Mouse (Mus musculus) thymus, adult 2 months (tissue): ENCODE data around the gene Prtn3. TPM values are rescaled to one million over a fixed set of nuclear protein-coding genes. Genes with fewer than 3 reads are reported as not detected.

Source experiments
- DNase-seq: peaks from one replicate; pipeline ENCODE4 v3.0.0; 2021
- H3K27ac ChIP-seq: fragments of 200-500 bp; 2 replicates; pipeline ENCODE4 v1.5.1; 2012; ENCODE audit warnings: low read length, control low read depth; ENCODE audit not compliant: control insufficient read depth, insufficient read depth
- H3K27me3 ChIP-seq: fragments of 200-500 bp; 2 replicates; pipeline ENCODE4 v1.6.1; 2012; ENCODE audit warnings: mild to moderate bottlenecking, low read length, moderate library complexity, mixed read lengths; ENCODE audit not compliant: control insufficient read depth, insufficient read depth
- H3K36me3 ChIP-seq: fragments of 200-500 bp; 2 replicates; pipeline ENCODE4 v1.6.1; 2012; ENCODE audit warnings: mild to moderate bottlenecking, low read length, moderate library complexity; ENCODE audit not compliant: control insufficient read depth, insufficient read depth
- H3K4me1 ChIP-seq: fragments of 200-500 bp; replicated peaks from 2 replicates; pipeline ENCODE4 v1.6.1; 2012; ENCODE audit warnings: low read length; ENCODE audit not compliant: control insufficient read depth, insufficient read depth
- H3K4me3 ChIP-seq: fragments of 200-500 bp; 2 replicates; pipeline ENCODE4 v1.5.1; 2012; ENCODE audit warnings: mild to moderate bottlenecking, low read length, control low read depth, moderate library complexity; ENCODE audit not compliant: control insufficient read depth, insufficient read depth
- CTCF ChIP-seq: fragments of 200-500 bp; IDR thresholded peaks from 2 replicates; pipeline ENCODE4 v1.5.1; 2012; ENCODE audit warnings: mild to moderate bottlenecking, control low read depth, low read length, moderate library complexity, borderline replicate concordance; ENCODE audit not compliant: control insufficient read depth, poor library complexity, insufficient read depth; ENCODE audit errors: extremely low read depth
- POLR2A ChIP-seq: fragments of 200-500 bp; IDR thresholded peaks from 2 replicates; pipeline ENCODE4 v1.6.1; 2012; ENCODE audit warnings: mild to moderate bottlenecking, low read length, control low read depth, moderate library complexity; ENCODE audit not compliant: control insufficient read depth, poor library complexity, insufficient read depth; ENCODE audit errors: extremely low read depth
- WGBS: fragments of 180-500 bp; shearing (Covaris S2); methylation state at CpG from one replicate; pipeline ENCODE4 v1.1.7; 2018; 5-methylcytosine and 5-hydroxymethylcytosine counted together
- polyA plus RNA-seq: library from polyadenylated mRNA; depleted of rRNA; stranded (reverse); fragments of >200 nt; gene quantifications from 2 replicates; pipeline ENCODE4 v1.2.3, GENCODE M21; 2012

Gene Prtn3
- polyA plus RNA-seq, 1 experiment, result 5.3 TPM

GRCm38 (mm10) chr10:79914948-79915596 lies 40.8 kb downstream of the Prtn3 start:
- no peak overlapping the region for H3K4me3 ChIP-seq
- DNase-seq, result no peak

DNA sequence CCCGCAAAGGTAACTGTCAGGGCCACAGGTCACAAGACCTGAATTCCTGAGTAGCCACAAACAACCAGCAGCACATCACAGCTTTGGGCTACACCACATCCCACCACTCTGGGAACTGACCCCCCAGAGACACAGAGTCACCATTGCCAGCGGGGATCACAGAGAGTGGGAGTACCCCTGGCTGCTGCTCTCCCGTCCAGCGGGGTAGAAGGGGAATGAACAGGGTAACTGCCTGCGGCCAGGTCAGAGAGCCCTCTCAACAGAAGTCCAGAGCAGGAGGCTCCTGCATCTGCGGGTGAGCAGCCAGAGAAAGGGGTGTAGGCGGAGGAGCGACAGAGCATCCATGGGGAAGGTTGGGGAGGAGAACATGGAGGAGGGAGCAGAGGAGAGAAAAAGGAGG lies 41.8 kb downstream of the Prtn3 start:
- no peak for DNase-seq
- Histone ChIP-seq H3K4me1 (peaks cover 36% of the 10 kb centered on the region), H3K36me3 (no peaks in the 10 kb centered on the region), H3K4me3 (peak overlapping the region; percentile 97), H3K27me3 (no peaks in the 10 kb centered on the region; the same call in 1 of the 2 replicates), H3K27ac (no peak overlapping the region)
- WGBS, result 35% methylated on average over 8 of the region's 8 CpGs
- TF ChIP-seq CTCF (no peak), POLR2A (no peak)

More at GRCm38 (mm10) chr10:79914948-79915596, 40.8 kb downstream of the Prtn3 start:
- Histone ChIP-seq H3K36me3 (no peaks in the 10 kb centered on the region), H3K27me3 (no peaks in the 10 kb centered on the region; the same call in 1 of the 2 replicates), H3K27ac (no peak overlapping the region), H3K4me1 (peaks cover 28% of the 10 kb centered on the region)
- TF ChIP-seq POLR2A, result no peak
- TF ChIP-seq CTCF, result no peak
- WGBS, result 65% methylated on average over 7 of the region's 7 CpGs

GRCm38 (mm10) chr10:79916808-79917531 lies 42.7 kb downstream of the Prtn3 start, which contains the start of gene Kiss1r:
TSS of gene Kiss1r (plus strand) at chr10:79916971.
- no peaks in the 10 kb centered on the region; the same call in 1 of the 2 replicates for H3K27me3 ChIP-seq
- H3K27ac ChIP-seq, result peak within 1 kb of the TSS; percentile 30; the same call in 1 of the 2 replicates
- DNase-seq, result peak; percentile 90
- no peaks in the 10 kb centered on the region for H3K36me3 ChIP-seq
- peaks cover 36% of the 10 kb centered on the region for H3K4me1 ChIP-seq
- peak within 1 kb of the TSS; percentile 97 for H3K4me3 ChIP-seq
- 2% methylated on average over 42 of the region's 42 CpGs for WGBS
- TF ChIP-seq CTCF (0 out of 2 replicates have a peak, but pooled peaks have one; percentile 15), POLR2A (peak; percentile 82)

- 87% methylated on average over 5 of the region's 5 CpGs for WGBS
- H3K4me1 ChIP-seq, result peaks cover 36% of the 10 kb centered on the region
These were observed 43.3 kb downstream of the Prtn3 start for GRCm38 (mm10) chr10:79917532-79918100.

DNA sequence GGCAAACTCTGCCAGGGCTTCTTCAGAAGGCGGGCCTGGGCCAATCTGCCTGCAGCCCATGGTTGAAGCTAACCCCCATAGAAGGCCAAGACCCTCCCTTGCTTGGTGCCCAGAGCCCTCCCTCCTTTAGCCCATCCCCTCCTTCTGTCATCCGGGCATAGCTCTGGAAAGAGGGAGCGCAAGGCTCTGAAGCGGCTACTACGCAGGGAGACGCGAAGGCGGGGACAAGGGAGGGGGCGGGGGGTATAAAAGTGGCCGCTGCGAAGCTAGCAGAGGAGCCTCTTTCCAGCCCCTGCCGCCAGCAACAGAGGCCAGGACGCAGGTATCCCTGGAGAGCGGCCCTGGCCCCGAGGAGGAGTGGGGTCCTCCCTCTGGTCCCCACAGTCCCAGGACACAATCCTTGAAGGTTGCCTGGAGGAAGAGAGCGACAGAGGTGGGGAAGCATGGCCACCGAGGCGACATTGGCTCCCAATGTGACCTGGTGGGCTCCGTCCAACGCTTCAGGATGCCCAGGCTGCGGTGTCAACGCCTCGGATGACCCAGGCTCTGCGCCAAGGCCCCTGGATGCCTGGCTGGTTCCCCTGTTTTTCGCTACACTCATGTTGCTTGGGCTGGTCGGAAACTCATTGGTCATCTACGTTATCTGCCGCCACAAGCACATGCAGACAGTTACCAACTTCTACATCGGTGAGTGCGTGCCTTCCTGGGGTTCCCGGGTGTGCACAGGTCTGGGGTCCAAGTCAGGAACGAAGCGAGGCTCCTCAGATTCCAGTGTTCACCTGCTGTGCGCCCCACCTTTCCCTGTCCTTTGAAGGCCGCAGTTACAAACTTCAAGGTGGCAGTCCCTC lies 44.2 kb downstream of the Prtn3 start:
- no peak for TF ChIP-seq POLR2A
- TF ChIP-seq CTCF, result no peak
- WGBS, result 74% methylated on average over 35 of the region's 35 CpGs
- H3K4me3 ChIP-seq, result no peak overlapping the region
- DNase-seq, result no peak
- peaks cover 39% of the 10 kb centered on the region for H3K4me1 ChIP-seq
- no peaks in the 10 kb centered on the region; the same call in 1 of the 2 replicates for H3K27me3 ChIP-seq
- H3K27ac ChIP-seq, result no peak overlapping the region
- H3K36me3 ChIP-seq, result no peaks in the 10 kb centered on the region

More at GRCm38 (mm10) chr10:79917532-79918100, 43.3 kb downstream of the Prtn3 start:
- H3K27me3 ChIP-seq, result no peaks in the 10 kb centered on the region; the same call in 1 of the 2 replicates
- H3K27ac ChIP-seq, result no peak overlapping the region
- H3K36me3 ChIP-seq, result no peaks in the 10 kb centered on the region
- DNase-seq, result no peak
- no peak overlapping the region for H3K4me3 ChIP-seq
- TF ChIP-seq POLR2A (no peak), CTCF (no peak)

DNA sequence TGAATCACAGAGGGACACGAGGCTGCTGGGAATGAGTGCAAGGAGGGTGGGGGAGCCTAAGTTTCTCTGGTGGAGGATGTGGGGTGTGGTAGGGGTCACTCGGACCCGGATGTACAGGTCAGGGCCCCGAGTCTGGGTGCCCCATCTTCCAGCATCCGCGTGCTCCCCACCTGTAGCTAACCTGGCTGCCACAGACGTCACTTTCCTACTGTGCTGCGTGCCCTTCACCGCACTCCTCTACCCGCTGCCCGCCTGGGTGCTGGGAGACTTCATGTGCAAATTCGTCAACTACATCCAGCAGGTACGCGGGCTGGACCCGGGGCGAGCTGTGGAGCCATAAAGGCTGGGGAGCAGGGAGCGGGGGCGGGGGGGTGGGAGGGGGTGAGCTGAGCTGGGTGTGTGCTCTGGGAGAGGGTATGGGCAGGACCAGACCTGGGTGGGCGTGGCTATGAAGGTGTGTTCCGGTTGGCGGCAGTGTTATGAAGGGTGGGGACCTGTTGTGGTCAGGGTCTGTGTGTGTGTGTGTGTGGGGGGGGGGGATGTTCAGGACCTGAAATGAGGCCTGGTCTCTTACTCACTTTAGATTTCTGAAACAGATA lies 45.1 kb downstream of the Prtn3 start:
- Histone ChIP-seq H3K4me3 (no peak overlapping the region), H3K4me1 (peaks cover 38% of the 10 kb centered on the region), H3K36me3 (no peaks in the 10 kb centered on the region), H3K27me3 (no peaks in the 10 kb centered on the region; the same call in 1 of the 2 replicates), H3K27ac (no peak overlapping the region)
- no peak for DNase-seq
- no peak for TF ChIP-seq POLR2A
- TF ChIP-seq CTCF, result no peak
- WGBS, result 42% methylated on average over 21 of the region's 21 CpGs
